Mouse (Mus musculus) small intestine, adult 2 months (tissue): ENCODE data around the gene Pdxk.

ENCODE experiments used
- CTCF ChIP-seq: fragments of 200-500 bp; IDR thresholded peaks from 2 replicates; pipeline ENCODE4 v1.5.1; 2012; ENCODE audit warnings: low read depth, mild to moderate bottlenecking, control low read depth, inconsistent platforms, low read length, moderate library complexity, mixed read lengths; ENCODE audit not compliant: insufficient replicate concordance, insufficient read length; ENCODE audit errors: extremely low read depth
- POLR2A ChIP-seq: fragments of 200-500 bp; IDR thresholded peaks from 2 replicates; pipeline ENCODE4 v1.6.1; 2012; ENCODE audit warnings: low read depth, mild to moderate bottlenecking, control low read depth, inconsistent platforms, low read length, moderate library complexity

DNA sequence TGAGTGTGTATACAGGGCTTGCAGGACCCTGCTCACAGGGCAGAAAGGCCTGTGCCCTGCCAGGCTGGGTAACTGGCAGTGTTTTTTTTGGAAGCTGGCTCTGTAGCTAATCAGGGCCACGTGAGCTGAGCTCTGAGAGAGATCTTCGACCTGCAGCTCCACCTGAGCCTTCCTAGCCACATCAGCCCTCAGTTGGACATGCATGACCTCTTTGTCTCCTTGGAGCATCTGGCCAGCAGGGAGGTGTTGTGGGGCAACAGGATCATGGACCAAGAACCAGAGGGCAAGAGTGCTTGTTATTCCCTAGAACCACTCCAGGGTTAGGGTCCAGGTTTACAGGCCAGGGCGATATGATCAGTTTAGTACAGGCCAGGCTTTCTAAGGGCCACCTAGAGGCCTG lies 17.4 kb downstream of the Pdxk start:
- no peak for TF ChIP-seq POLR2A
- TF ChIP-seq CTCF: no peak
